Mouse (Mus musculus) liver, postnatal 0 days (tissue): ENCODE results near the gene Bahcc1.

Source experiments
- CTCF ChIP-seq: sonication (generic); IDR thresholded peaks from 2 replicates; pipeline ENCODE4 v1.5.1; 2016; ENCODE audit warnings: antibody characterized with exemption, low read depth
- EP300 ChIP-seq: IDR thresholded peaks from 2 replicates; pipeline ENCODE4 v1.6.1; 2016; ENCODE audit warnings: antibody characterized with exemption, low read depth, mild to moderate bottlenecking

- TF ChIP-seq EP300 (no peak), CTCF (no peak)
Observed at GRCm38 (mm10) chr11:120236114-120236437, 3.3 kb downstream of the Bahcc1 start.
